Mouse (Mus musculus): Measurements from ENCODE around the gene Hspb9. TPM values are rescaled to one million over a fixed set of nuclear protein-coding genes. Genes with fewer than 3 reads are reported as not detected.

The Hspb9 gene
- 0.34 TPM in 1 of 2 replicates, not detected in the other for polyA plus RNA-seq (2015; fragmentation: Nextera tagmentation; extraction: Ambion mirVana)

GRCm38 (mm10) chr11:100713735-100714533 is at the start of gene Hspb9:
TSS of gene Hspb9 (plus strand) at chr11:100713850.
- peak within 1 kb of the TSS; percentile 44; the same call in 1 of the 2 replicates for H3K27ac ChIP-seq (ENCODE audit: low read depth, low read length)
- peak within 1 kb of the TSS; percentile 29 for H3K4me2 ChIP-seq (ENCODE audit: low read length)
- 9% methylated on average over 38 of the region's 38 CpGs for WGBS
- peaks cover 17% of the 10 kb centered on the region for H3K4me1 ChIP-seq (ENCODE audit: control insufficient read depth, insufficient read depth, low read depth, low read length)
- no peaks in the 10 kb centered on the region for H3K27me3 ChIP-seq (replicated peaks; ENCODE audit: control insufficient read depth, insufficient read depth, low read length)
- peaks cover 36% of the 10 kb centered on the region for H3K36me3 ChIP-seq (ENCODE audit: control insufficient read depth, insufficient read depth, low read length)
- H3K9ac ChIP-seq (ENCODE audit: low read depth, low read length) = peak within 1 kb of the TSS; percentile 51
- ATAC-seq = no peak
- H3K9me3 ChIP-seq (ENCODE audit: control insufficient read depth, low read length) = no peaks in the 10 kb centered on the region
- peak within 1 kb of the TSS; percentile 8; the same call in 1 of the 2 replicates for H3K4me3 ChIP-seq (ENCODE audit: low read length)

DNA sequence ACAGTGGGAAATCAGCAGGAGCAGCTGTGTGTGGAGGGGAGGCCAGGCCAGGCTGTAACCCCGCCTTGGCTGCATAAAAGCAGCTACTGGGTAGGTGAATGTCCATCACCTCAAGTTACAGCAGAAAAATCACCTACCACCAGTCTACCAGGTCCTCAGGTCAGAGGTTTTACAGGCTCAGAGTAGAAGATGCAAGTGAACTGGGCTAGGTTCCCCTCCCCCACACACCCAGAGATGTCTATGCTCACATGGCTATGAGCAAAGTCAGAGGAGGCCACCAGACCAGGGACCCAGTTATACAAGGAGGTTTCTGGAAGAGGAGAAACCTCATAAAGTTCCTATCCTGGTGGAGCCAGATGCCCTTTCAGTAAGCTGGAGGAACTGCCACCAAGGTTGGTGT is 42.6 kb upstream of the Hspb9 start:
- 71% methylated on average over 1 of the region's 1 CpGs for WGBS
- peaks cover 4% of the 10 kb centered on the region; the same call in 1 of the 2 replicates for H3K4me1 ChIP-seq (ENCODE audit: control insufficient read depth, insufficient read depth, low read depth, low read length)

GRCm38 (mm10) chr11:100671956-100672355 is 41.7 kb upstream of the Hspb9 start:
- no peak for ATAC-seq
- WGBS = 49% methylated on average over 2 of the region's 2 CpGs
- H3K9ac ChIP-seq (ENCODE audit: low read depth, low read length) = no peak overlapping the region

More for the DNA sequence above, 42.6 kb upstream of the Hspb9 start:
- H3K4me3 ChIP-seq (ENCODE audit: low read length) = no peak overlapping the region
- H3K9ac ChIP-seq (ENCODE audit: low read depth, low read length) = no peak overlapping the region
- no peak overlapping the region for H3K4me2 ChIP-seq (ENCODE audit: low read length)
- ATAC-seq = no peak
- H3K9me3 ChIP-seq (ENCODE audit: control insufficient read depth, low read length) = 0 out of 2 replicates have a peak, but pooled peaks cover 2% of the 10 kb centered on the region
- H3K27ac ChIP-seq (ENCODE audit: low read depth, low read length) = no peak overlapping the region
- H3K27me3 ChIP-seq (replicated peaks; ENCODE audit: control insufficient read depth, insufficient read depth, low read length) = 0 out of 2 replicates have a peak, but pooled peaks cover 2% of the 10 kb centered on the region
- no peaks in the 10 kb centered on the region for H3K36me3 ChIP-seq (ENCODE audit: control insufficient read depth, insufficient read depth, low read length)

GRCm38 (mm10) chr11:100673169-100673568 is 40.5 kb upstream of the Hspb9 start:
- Histone ChIP-seq H3K27me3 (replicated peaks; ENCODE audit: control insufficient read depth, insufficient read depth, low read length) (0 out of 2 replicates have a peak, but pooled peaks cover 2% of the 10 kb centered on the region), H3K36me3 (ENCODE audit: control insufficient read depth, insufficient read depth, low read length) (no peaks in the 10 kb centered on the region), H3K4me1 (ENCODE audit: control insufficient read depth, insufficient read depth, low read depth, low read length) (peaks cover 4% of the 10 kb centered on the region; the same call in 1 of the 2 replicates), H3K4me2 (ENCODE audit: low read length) (peak overlapping the region; percentile 41), H3K4me3 (ENCODE audit: low read length) (0 out of 2 replicates have a peak overlapping the region, but pooled peaks have one; percentile 5), H3K9ac (ENCODE audit: low read depth, low read length) (peak overlapping the region; percentile 54), H3K9me3 (ENCODE audit: control insufficient read depth, low read length) (0 out of 2 replicates have a peak, but pooled peaks cover 2% of the 10 kb centered on the region), H3K27ac (ENCODE audit: low read depth, low read length) (no peak overlapping the region)
- ATAC-seq = no peak
- WGBS = 2% methylated on average over 23 of the region's 23 CpGs

More at GRCm38 (mm10) chr11:100671956-100672355, 41.7 kb upstream of the Hspb9 start:
- no peak overlapping the region for H3K4me2 ChIP-seq (ENCODE audit: low read length)
- no peak overlapping the region for H3K27ac ChIP-seq (ENCODE audit: low read depth, low read length)
- H3K9me3 ChIP-seq (ENCODE audit: control insufficient read depth, low read length) = 0 out of 2 replicates have a peak, but pooled peaks cover 2% of the 10 kb centered on the region
- no peak overlapping the region for H3K4me3 ChIP-seq (ENCODE audit: low read length)
- no peaks in the 10 kb centered on the region for H3K36me3 ChIP-seq (ENCODE audit: control insufficient read depth, insufficient read depth, low read length)
- H3K4me1 ChIP-seq (ENCODE audit: control insufficient read depth, insufficient read depth, low read depth, low read length) = peaks cover 4% of the 10 kb centered on the region; the same call in 1 of the 2 replicates
- 0 out of 2 replicates have a peak, but pooled peaks cover 2% of the 10 kb centered on the region for H3K27me3 ChIP-seq (replicated peaks; ENCODE audit: control insufficient read depth, insufficient read depth, low read length)

GRCm38 (mm10) chr11:100677810-100678209 is 35.8 kb upstream of the Hspb9 start:
- Histone ChIP-seq H3K9me3 (ENCODE audit: control insufficient read depth, low read length) (no peaks in the 10 kb centered on the region), H3K27me3 (replicated peaks; ENCODE audit: control insufficient read depth, insufficient read depth, low read length) (no peaks in the 10 kb centered on the region), H3K4me3 (ENCODE audit: low read length) (no peak overlapping the region), H3K36me3 (ENCODE audit: control insufficient read depth, insufficient read depth, low read length) (no peaks in the 10 kb centered on the region), H3K9ac (ENCODE audit: low read depth, low read length) (no peak overlapping the region), H3K4me1 (ENCODE audit: control insufficient read depth, insufficient read depth, low read depth, low read length) (peaks cover 4% of the 10 kb centered on the region; the same call in 1 of the 2 replicates), H3K27ac (ENCODE audit: low read depth, low read length) (no peak overlapping the region), H3K4me2 (ENCODE audit: low read length) (no peak overlapping the region)
- 61% methylated on average over 7 of the region's 7 CpGs for WGBS
- ATAC-seq = no peak

- H3K4me2 ChIP-seq (ENCODE audit: low read length) = no peak overlapping the region
- H3K27me3 ChIP-seq (replicated peaks; ENCODE audit: control insufficient read depth, insufficient read depth, low read length) = no peaks in the 10 kb centered on the region
- H3K4me1 ChIP-seq (ENCODE audit: control insufficient read depth, insufficient read depth, low read depth, low read length) = no peaks in the 10 kb centered on the region
- no peak overlapping the region; the same call in 1 of the 2 replicates for H3K9ac ChIP-seq (ENCODE audit: low read depth, low read length)
- no peaks in the 10 kb centered on the region for H3K36me3 ChIP-seq (ENCODE audit: control insufficient read depth, insufficient read depth, low read length)
- no peak overlapping the region for H3K27ac ChIP-seq (ENCODE audit: low read depth, low read length)
- H3K4me3 ChIP-seq (ENCODE audit: low read length) = no peak overlapping the region
- no peak for ATAC-seq
- WGBS = 83% methylated on average over 5 of the region's 5 CpGs
- no peaks in the 10 kb centered on the region for H3K9me3 ChIP-seq (ENCODE audit: control insufficient read depth, low read length)
Measured at GRCm38 (mm10) chr11:100681826-100682225, 31.8 kb upstream of the Hspb9 start.

GRCm38 (mm10) chr11:100682526-100682925 is 31.1 kb upstream of the Hspb9 start:
- 69% methylated on average over 5 of the region's 5 CpGs for WGBS
- H3K9ac ChIP-seq (ENCODE audit: low read depth, low read length) = no peak overlapping the region
- ATAC-seq = no peak
- no peaks in the 10 kb centered on the region for H3K36me3 ChIP-seq (ENCODE audit: control insufficient read depth, insufficient read depth, low read length)
- no peak overlapping the region for H3K27ac ChIP-seq (ENCODE audit: low read depth, low read length)
- no peaks in the 10 kb centered on the region for H3K9me3 ChIP-seq (ENCODE audit: control insufficient read depth, low read length)
- H3K4me3 ChIP-seq (ENCODE audit: low read length) = no peak overlapping the region
- H3K4me2 ChIP-seq (ENCODE audit: low read length) = no peak overlapping the region
- no peaks in the 10 kb centered on the region for H3K27me3 ChIP-seq (replicated peaks; ENCODE audit: control insufficient read depth, insufficient read depth, low read length)
- H3K4me1 ChIP-seq (ENCODE audit: control insufficient read depth, insufficient read depth, low read depth, low read length) = no peaks in the 10 kb centered on the region

GRCm38 (mm10) chr11:100684084-100684483 is 29.6 kb upstream of the Hspb9 start:
- no peak overlapping the region for H3K27ac ChIP-seq (ENCODE audit: low read depth, low read length)
- no peaks in the 10 kb centered on the region for H3K9me3 ChIP-seq (ENCODE audit: control insufficient read depth, low read length)
- WGBS = 80% methylated on average over 2 of the region's 2 CpGs
- no peak for ATAC-seq
- H3K27me3 ChIP-seq (replicated peaks; ENCODE audit: control insufficient read depth, insufficient read depth, low read length) = no peaks in the 10 kb centered on the region
- H3K4me3 ChIP-seq (ENCODE audit: low read length) = no peak overlapping the region
- no peak overlapping the region for H3K9ac ChIP-seq (ENCODE audit: low read depth, low read length)
- H3K36me3 ChIP-seq (ENCODE audit: control insufficient read depth, insufficient read depth, low read length) = no peaks in the 10 kb centered on the region
- H3K4me1 ChIP-seq (ENCODE audit: control insufficient read depth, insufficient read depth, low read depth, low read length) = no peaks in the 10 kb centered on the region
- H3K4me2 ChIP-seq (ENCODE audit: low read length) = no peak overlapping the region

DNA sequence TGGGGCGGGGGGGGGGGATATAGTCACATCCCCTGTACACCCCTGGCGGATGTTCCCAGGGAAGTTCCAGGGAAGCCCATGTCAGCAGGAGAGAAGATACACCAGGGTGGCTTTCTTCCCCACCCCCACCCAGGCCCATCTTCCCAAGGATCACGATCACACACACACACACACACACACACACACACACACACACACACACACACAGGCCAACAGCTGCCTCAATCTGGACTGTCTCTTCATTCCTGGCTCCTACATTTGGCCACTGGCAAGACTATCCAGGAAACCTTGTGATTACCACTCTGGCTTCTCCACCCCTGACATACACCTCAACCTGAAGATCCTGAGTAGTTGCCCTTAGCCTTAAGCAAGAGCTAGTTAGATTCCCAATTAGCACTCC is 28.3 kb upstream of the Hspb9 start:
- Histone ChIP-seq H3K4me3 (ENCODE audit: low read length) (no peak overlapping the region), H3K4me1 (ENCODE audit: control insufficient read depth, insufficient read depth, low read depth, low read length) (no peaks in the 10 kb centered on the region), H3K36me3 (ENCODE audit: control insufficient read depth, insufficient read depth, low read length) (no peaks in the 10 kb centered on the region), H3K27me3 (replicated peaks; ENCODE audit: control insufficient read depth, insufficient read depth, low read length) (no peaks in the 10 kb centered on the region), H3K4me2 (ENCODE audit: low read length) (no peak overlapping the region), H3K9ac (ENCODE audit: low read depth, low read length) (no peak overlapping the region), H3K9me3 (ENCODE audit: control insufficient read depth, low read length) (no peaks in the 10 kb centered on the region), H3K27ac (ENCODE audit: low read depth, low read length) (no peak overlapping the region)
- no peak for ATAC-seq
- WGBS = 78% methylated on average over 3 of the region's 3 CpGs

All from hindbrain, embryonic 16.5 days (tissue).